In the genomic region with DNA sequence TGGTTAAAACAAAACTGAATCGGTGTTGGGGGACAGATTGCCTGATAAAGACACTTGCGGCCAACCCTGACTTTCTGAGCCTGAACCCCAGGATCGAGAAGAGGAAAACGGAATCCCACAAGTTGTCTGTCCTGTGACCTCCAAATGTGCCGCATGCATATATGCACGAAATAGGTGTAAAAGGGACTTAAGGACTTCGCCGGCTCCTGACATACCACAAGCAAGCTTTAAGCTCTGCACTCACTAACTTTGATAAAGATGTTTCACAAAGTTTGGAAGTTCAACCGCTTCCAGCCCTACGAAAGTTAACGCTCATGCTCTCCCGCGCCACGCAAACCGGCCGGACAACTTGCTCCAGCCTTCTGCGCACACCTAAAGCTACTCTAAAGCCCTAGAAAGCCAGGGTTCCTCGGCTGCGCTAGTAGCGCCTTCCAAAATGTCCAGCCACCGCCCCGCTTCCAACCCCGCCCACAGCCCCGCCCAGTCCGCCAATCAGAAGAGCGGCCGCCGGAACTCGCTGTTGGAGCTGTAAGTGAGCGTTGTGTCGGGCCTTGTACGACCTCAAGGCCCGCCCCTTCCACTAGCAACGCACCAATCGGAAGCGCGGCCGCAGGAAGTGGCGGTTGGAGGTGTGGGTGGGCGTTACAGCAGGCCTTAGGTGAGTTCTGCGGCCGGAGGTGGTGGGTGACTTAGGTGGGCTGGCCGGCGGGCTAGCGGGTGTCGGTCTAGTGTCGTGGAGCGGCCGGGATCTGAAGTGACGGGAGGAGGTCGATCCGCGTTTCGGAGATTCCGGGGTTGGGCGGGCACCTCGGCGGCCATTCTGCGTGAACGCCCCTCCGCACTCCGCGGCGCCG, we compare ENCODE assay signal across 8 mouse cellular contexts. TPM values are rescaled to one million over a fixed set of nuclear protein-coding genes. Genes with fewer than 3 reads are reported as not detected.
DNase-seq lines count a peak whose midpoint lies in the region; ATAC-seq and TF ChIP-seq lines count a peak whose summit lies in the region.

Gene Supt20 (plus strand): TSS at position 606 of the 854 bp plus-strand sequence.

- peak within 1 kb of the TSS; percentile 84 for H3K4me3 ChIP-seq in cortical plate, adult 2 months (ENCODE audit: insufficient read depth, low read length)
- H3K4me3 ChIP-seq in megakaryocyte, embryonic 14.5 days (replicated peaks), result peak within 1 kb of the TSS; percentile 95

- TF ChIP-seq POLR2A in cortical plate, adult 2 months (IDR thresholded peaks at IDR 0.05; ENCODE audit: extremely low read depth, insufficient read depth, low read length), result peak; percentile 62

- H3K9me3 ChIP-seq in megakaryocyte, embryonic 14.5 days, result no peaks in the 10 kb centered on the region

- H3K27ac ChIP-seq in cortical plate, adult 2 months (ENCODE audit: insufficient read depth, low read length), result 0 out of 2 replicates have a peak within 1 kb of the TSS, but pooled peaks have one; percentile 66

- TF ChIP-seq CTCF in cortical plate, adult 2 months (IDR thresholded peaks at IDR 0.05; ENCODE audit: extremely low read depth, insufficient read depth, low read length), result no peak

- ATAC-seq in activated CD4-positive, CD25-positive, alpha-beta regulatory T cell, adult 4 months, result peak; percentile 97

- no peaks in the 10 kb centered on the region for H3K27me3 ChIP-seq in megakaryocyte, embryonic 14.5 days (replicated peaks)

- no peaks in the 10 kb centered on the region; the same call in 1 of the 2 replicates for H3K4me1 ChIP-seq in cortical plate, adult 2 months (ENCODE audit: control insufficient read depth, insufficient read depth, low read length)
- H3K4me1 ChIP-seq in megakaryocyte, embryonic 14.5 days, result peaks cover 26% of the 10 kb centered on the region

- H3K36me3 ChIP-seq in megakaryocyte, embryonic 14.5 days (replicated peaks; ENCODE audit: low read length), result peaks cover 28% of the 10 kb centered on the region

- DNase-seq in gastrocnemius, adult 8-10 months (ENCODE audit: low spot score in 2 of 2), result peak; percentile 77 to 89
- peak; percentile 39 for DNase-seq in hindlimb bud, embryonic 11.5 days (ENCODE audit: extremely low spot score, low read depth, low spot score)
- DNase-seq in left cerebral cortex, adult 8-10 months (ENCODE audit: low spot score in 2 of 2), result peak; percentile 79 to 94
- peak; percentile 96 to 97 for DNase-seq in right cerebral cortex, postnatal 10 days (ENCODE audit: low spot score in 2 of 2)
- DNase-seq in urinary bladder, postnatal 25 days (ENCODE audit: low spot score), result peak; percentile 82

RNA-seq across cellular contexts. Expression of gene Supt20, which starts in this region (rescaled TPM):
- polyA plus RNA-seq in activated CD4-positive, CD25-positive, alpha-beta regulatory T cell, adult 4 months (2017; shearing (Covaris generic)), result 100 to 1,000 TPM; 168 to 188 TPM
- 45.0 and 50.3 TPM in 2 replicates for polyA plus RNA-seq in cortical plate, adult 2 months (2012; rRNA removed)
- 10 to 100 TPM in 2 of 4 experiments, 1 to 10 TPM in 2; 9.0 to 13.8 (median 10.8) TPM for total RNA-seq in gastrocnemius, adult 8-10 months (2022)
- 10 to 100 TPM; 38.4 to 46.3 (median 41.1) TPM for total RNA-seq in left cerebral cortex, adult 8-10 months (2022)
- polyA plus RNA-seq in megakaryocyte, embryonic 14.5 days (2012; ENCODE audit: insufficient read depth, low replicate concordance), result 1.1 TPM in 1 of 2 replicates, not detected in the other

Comparison
In these comparisons a context has a peak if more than half of its experiments do, and no peak if none do; other contexts are left out.
1. Peak in every context shown above with its lines: DNase-seq, ATAC-seq, H3K4me3 ChIP-seq and H3K27ac ChIP-seq.
2. RNA of gene Supt20 (polyA plus RNA-seq): 168 to 188 TPM in activated CD4-positive, CD25-positive, alpha-beta regulatory T cell, adult 4 months and 45.0 to 50.3 TPM in cortical plate, adult 2 months; 1.1 TPM in megakaryocyte, embryonic 14.5 days; every median in the first group is over 10 times any median in the second.
3. DNase-seq: peak in every context shown above with its lines; median percentile 96 in right cerebral cortex, postnatal 10 days; 86 in left cerebral cortex, adult 8-10 months; 83 in gastrocnemius, adult 8-10 months; 82 in urinary bladder, postnatal 25 days; 39 in hindlimb bud, embryonic 11.5 days.